Mouse (Mus musculus) forebrain, postnatal 0 days (tissue): ENCODE results near the gene Rnf223. TPM values are rescaled to one million over a fixed set of nuclear protein-coding genes. Genes with fewer than 3 reads are reported as not detected.
A peak's percentile ranks its signal among the peaks of the same experiment; 100 is the strongest.

Source experiments
- ATAC-seq: fragments of 200-750 bp; cut with Nextera tagmentation; 2 replicates; pipeline ENCODE4 v1.8.0; 2017; ENCODE audit warnings: mild to moderate bottlenecking, moderate library complexity
- DNase-seq: peaks from one replicate; pipeline ENCODE4 v3.0.0-alpha.2; 2015
- H3K27ac ChIP-seq: fragments of 300-500 bp; sonication (generic); 2 replicates; pipeline ENCODE4 v1.5.1; 2014; ENCODE audit warnings: low read depth, mild to moderate bottlenecking, antibody characterized with exemption, low read length, moderate library complexity, mixed read lengths
- H3K27me3 ChIP-seq: fragments of 300-500 bp; sonication (generic); 2 replicates; pipeline ENCODE4 v1.6.1; 2014; ENCODE audit warnings: mild to moderate bottlenecking, low read length, mixed read lengths; ENCODE audit not compliant: insufficient read depth
- H3K36me3 ChIP-seq: fragments of 300-500 bp; sonication (generic); 2 replicates; pipeline ENCODE4 v1.6.1; 2014; ENCODE audit warnings: mild to moderate bottlenecking, moderate library complexity; ENCODE audit not compliant: insufficient read depth
- H3K4me1 ChIP-seq: fragments of 300-500 bp; sonication (generic); 2 replicates; pipeline ENCODE4 v1.6.1; 2014; ENCODE audit warnings: antibody characterized with exemption; ENCODE audit not compliant: insufficient read depth
- H3K4me2 ChIP-seq: fragments of 300-500 bp; sonication (generic); 2 replicates; pipeline ENCODE4 v1.6.1; 2014; ENCODE audit warnings: low read depth, mild to moderate bottlenecking, moderate library complexity
- H3K4me3 ChIP-seq: fragments of 300-500 bp; sonication (generic); 2 replicates; pipeline ENCODE4 v1.5.1; 2014; ENCODE audit warnings: low read depth, low read length, mixed read lengths
- H3K9ac ChIP-seq: fragments of 300-500 bp; sonication (generic); 2 replicates; pipeline ENCODE4 v1.6.1; 2014; ENCODE audit warnings: mild to moderate bottlenecking
- H3K9me3 ChIP-seq: fragments of 300-500 bp; sonication (generic); 2 replicates; pipeline ENCODE4 v1.6.1; 2016; ENCODE audit warnings: low read length
- CTCF ChIP-seq: sonication (generic); IDR thresholded peaks from 2 replicates; pipeline ENCODE4 v1.5.1; 2016; ENCODE audit warnings: antibody characterized with exemption, control low read depth, low read depth
- WGBS: fragments of 180-500 bp; shearing (Covaris S2); extraction: QIAGEN DNeasy Blood & Tissue Kit; methylation state at CpG from one replicate; pipeline ENCODE4 v1.1.7; 2014; 5-methylcytosine and 5-hydroxymethylcytosine counted together
- polyA plus RNA-seq: library from polyadenylated mRNA; unstranded; fragments of >200 nt; fragmentation: Nextera tagmentation; extraction: Ambion mirVana; gene quantifications from 2 replicates; pipeline ENCODE4 v1.2.1, GENCODE M21; 2015
- total RNA-seq: library from RNA; depleted of rRNA; stranded (reverse); fragments of >200 nt; gene quantifications from 2 replicates; pipeline ENCODE4 v1.2.3, GENCODE M21; 2014

The Rnf223 gene
- total and polyA plus RNA-seq, 2 experiments from 2014 or later: 0.08 to 0.33 TPM

DNA sequence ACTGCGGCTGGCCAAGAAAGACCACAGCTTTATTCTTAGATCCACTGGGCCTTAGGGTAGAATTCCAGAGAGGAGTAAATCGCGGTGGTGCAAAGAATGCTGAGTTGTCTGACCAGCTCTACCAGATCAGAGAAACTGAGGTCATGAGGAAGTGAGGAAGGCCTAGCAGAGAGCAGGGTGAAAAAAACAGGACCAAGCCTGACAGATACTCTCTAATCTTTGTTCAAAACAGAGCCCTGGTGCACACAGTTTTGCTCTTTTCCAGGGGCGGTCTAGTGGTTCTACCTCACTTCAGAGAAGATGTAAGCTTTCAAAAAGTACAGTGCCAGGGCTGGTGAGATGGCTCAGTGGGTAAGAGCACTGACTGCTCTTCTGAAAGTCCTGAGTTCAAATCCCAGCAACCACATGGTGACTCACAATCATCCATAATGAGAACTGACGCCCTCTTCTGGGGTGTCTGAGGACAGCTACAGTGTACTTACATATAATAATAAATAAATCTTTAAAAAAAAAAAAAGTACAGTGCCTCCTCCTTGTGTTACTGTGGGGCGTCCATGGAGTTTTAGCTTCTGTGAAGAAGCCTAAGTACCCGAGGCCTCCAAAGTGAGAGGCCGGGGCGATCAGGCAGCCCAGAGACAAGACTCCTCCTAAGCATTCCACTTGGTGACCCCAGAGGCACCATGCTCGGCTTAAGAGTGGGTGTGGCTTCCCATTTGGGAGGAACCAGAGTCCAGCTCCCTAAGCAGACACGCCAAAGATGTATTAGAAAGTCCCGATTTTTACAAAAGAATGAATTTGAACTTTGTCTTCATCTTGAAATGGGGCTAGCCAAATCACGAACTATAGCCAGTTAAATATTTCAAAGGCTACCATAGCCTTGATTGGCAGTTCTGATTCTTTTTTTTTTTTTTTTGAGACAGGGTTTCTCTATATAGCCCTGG lies 21.4 kb upstream of the Rnf223 start:
- Histone ChIP-seq H3K27ac (peak overlapping the region; percentile 88; the same call in 1 of the 2 replicates), H3K27me3 (no peaks in the 10 kb centered on the region), H3K9me3 (no peaks in the 10 kb centered on the region), H3K4me2 (peak overlapping the region; percentile 53), H3K4me1 (0 out of 2 replicates have a peak, but pooled peaks cover 6% of the 10 kb centered on the region), H3K36me3 (no peaks in the 10 kb centered on the region), H3K9ac (peak overlapping the region; percentile 60), H3K4me3 (peak overlapping the region; percentile 82)
- WGBS: 34% methylated on average over 13 of the region's 13 CpGs
- no peak for ATAC-seq
- no peak; the same call in 1 of the 2 replicates for TF ChIP-seq CTCF
- peak; percentile 62 for DNase-seq

- 0 out of 2 replicates have a peak, but pooled peaks cover 6% of the 10 kb centered on the region for H3K4me1 ChIP-seq
- H3K27me3 ChIP-seq: no peaks in the 10 kb centered on the region
- H3K27ac ChIP-seq: peak within 1 kb of the TSS; percentile 88
- DNase-seq: peak; percentile 100
- no peaks in the 10 kb centered on the region for H3K9me3 ChIP-seq
- peak; percentile 97 for ATAC-seq
- H3K9ac ChIP-seq: peak within 1 kb of the TSS; percentile 73
- 1% methylated on average over 60 of the region's 60 CpGs for WGBS
- peaks cover 3% of the 10 kb centered on the region; the same call in 1 of the 2 replicates for H3K36me3 ChIP-seq
- peak within 1 kb of the TSS; percentile 62 for H3K4me2 ChIP-seq
- H3K4me3 ChIP-seq: peak within 1 kb of the TSS; percentile 82
- TF ChIP-seq CTCF: peak; percentile 55
Observed at GRCm38 (mm10) chr4:156109570-156110331, 20.6 kb upstream of the Rnf223 start, which contains the start of gene 9430015G10Rik. Gene 9430015G10Rik (plus strand): TSS chr4:156109982.

- WGBS: 97% methylated on average over 7 of the region's 7 CpGs
- H3K27me3 ChIP-seq: no peaks in the 10 kb centered on the region
- no peak overlapping the region for H3K4me2 ChIP-seq
- H3K27ac ChIP-seq: no peak overlapping the region
- no peaks in the 10 kb centered on the region for H3K4me1 ChIP-seq
- DNase-seq (no peak), ATAC-seq (no peak)
- H3K4me3 ChIP-seq: no peak overlapping the region
- no peak overlapping the region for H3K9ac ChIP-seq
- H3K36me3 ChIP-seq: peaks cover 78% of the 10 kb centered on the region
- H3K9me3 ChIP-seq: no peaks in the 10 kb centered on the region
- TF ChIP-seq CTCF: no peak
Observed at GRCm38 (mm10) chr4:156124077-156124476, 6.2 kb upstream of the Rnf223 start.

GRCm38 (mm10) chr4:156125393-156125792 lies 4.9 kb upstream of the Rnf223 start:
- peaks cover 65% of the 10 kb centered on the region for H3K36me3 ChIP-seq
- H3K27ac ChIP-seq: no peak overlapping the region
- no peak overlapping the region for H3K4me2 ChIP-seq
- no peak overlapping the region for H3K9ac ChIP-seq
- TF ChIP-seq CTCF: no peak
- no peak for ATAC-seq
- H3K27me3 ChIP-seq: no peaks in the 10 kb centered on the region
- no peaks in the 10 kb centered on the region for H3K9me3 ChIP-seq
- H3K4me1 ChIP-seq: no peaks in the 10 kb centered on the region
- DNase-seq: no peak
- WGBS: 95% methylated on average over 6 of the region's 6 CpGs
- no peak overlapping the region for H3K4me3 ChIP-seq

GRCm38 (mm10) chr4:156126841-156127240 lies 3.5 kb upstream of the Rnf223 start:
- no peak for DNase-seq
- Histone ChIP-seq H3K27ac (no peak overlapping the region), H3K4me3 (no peak overlapping the region), H3K27me3 (no peaks in the 10 kb centered on the region), H3K4me1 (no peaks in the 10 kb centered on the region), H3K9me3 (no peaks in the 10 kb centered on the region), H3K4me2 (no peak overlapping the region), H3K36me3 (peaks cover 51% of the 10 kb centered on the region), H3K9ac (no peak overlapping the region)
- no peak for TF ChIP-seq CTCF
- no peak for ATAC-seq
- 89% methylated on average over 7 of the region's 7 CpGs for WGBS

DNA sequence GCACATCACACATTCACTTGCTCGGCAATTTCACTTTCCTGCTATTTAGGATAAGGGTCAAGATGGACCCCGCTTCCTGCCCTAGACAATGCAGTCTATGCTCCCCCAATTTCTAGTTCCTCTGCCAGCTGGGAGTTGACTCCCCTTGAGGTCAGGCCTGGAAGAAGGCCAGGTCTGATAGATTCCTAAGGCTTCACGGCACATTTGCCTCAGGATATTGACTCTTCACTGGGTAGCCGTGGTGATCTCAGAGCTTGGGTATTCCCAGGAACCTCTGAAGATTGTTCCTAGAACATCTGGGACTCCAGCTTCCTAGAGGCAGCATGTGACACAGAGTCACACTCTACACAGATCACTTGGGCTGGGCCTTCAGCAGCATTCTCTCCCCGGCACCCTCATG lies 1.6 kb upstream of the Rnf223 start:
- ATAC-seq (no peak), DNase-seq (no peak)
- WGBS: 88% methylated on average over 5 of the region's 5 CpGs

More for the DNA sequence above, 1.6 kb upstream of the Rnf223 start:
- Histone ChIP-seq H3K4me3 (no peak overlapping the region), H3K27me3 (no peaks in the 10 kb centered on the region), H3K36me3 (peaks cover 32% of the 10 kb centered on the region), H3K4me2 (no peak overlapping the region), H3K27ac (no peak overlapping the region), H3K4me1 (no peaks in the 10 kb centered on the region), H3K9ac (no peak overlapping the region), H3K9me3 (no peaks in the 10 kb centered on the region)
- TF ChIP-seq CTCF: no peak
